Mouse (Mus musculus): ENCODE data around the gene Yy1. TPM values are rescaled to one million over a fixed set of nuclear protein-coding genes. Genes with fewer than 3 reads are reported as not detected.
A peak's percentile ranks its signal among the peaks of the same experiment; 100 is the strongest.

Gene Yy1
- polyA plus RNA-seq, 1 experiment: 16.0 TPM

DNA sequence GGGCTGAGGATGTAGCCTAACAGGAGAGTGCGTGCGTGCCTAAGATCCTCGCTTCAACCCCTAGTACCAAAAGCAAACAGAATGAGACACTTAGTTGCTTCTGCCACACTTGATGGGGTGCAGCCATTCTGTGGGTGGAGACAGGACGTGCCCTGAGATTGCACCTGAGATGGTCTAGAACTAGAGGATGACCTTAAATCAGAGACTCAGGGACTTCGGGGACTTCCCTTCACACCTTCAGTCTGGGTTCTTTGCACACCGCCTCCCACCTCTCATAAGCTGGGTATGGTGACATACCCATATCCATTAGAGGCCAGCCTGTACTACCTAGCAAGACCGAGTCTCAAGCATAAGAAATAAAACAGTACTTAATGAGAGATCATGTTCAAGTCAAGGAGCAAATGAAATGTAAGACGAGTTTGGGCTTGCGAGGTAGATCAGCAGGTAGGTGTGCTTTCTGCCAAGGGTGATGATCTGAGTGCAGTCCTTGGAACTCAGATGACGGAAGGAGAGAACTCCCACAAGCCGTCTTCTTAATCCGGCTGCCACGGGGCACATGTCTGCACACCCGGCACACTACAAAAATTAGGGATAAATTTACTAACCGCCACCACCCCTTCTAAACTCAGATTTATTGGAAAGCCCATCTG lies 31.6 kb downstream of the Yy1 start:
- Histone ChIP-seq H3K27me3 (replicated peaks) (no peaks in the 10 kb centered on the region), H3K4me1 (peaks cover 13% of the 10 kb centered on the region), H3K4me3 (replicated peaks) (no peak overlapping the region), H3K9me3 (peaks cover 19% of the 10 kb centered on the region), H3K36me3 (replicated peaks; ENCODE audit: low read length) (peaks cover 56% of the 10 kb centered on the region)
- no peak for TF ChIP-seq FLI1 (IDR thresholded peaks at IDR 0.05; ENCODE audit: low read length)
- no peak for TF ChIP-seq GATA1 (IDR thresholded peaks at IDR 0.05; ENCODE audit: borderline replicate concordance, low read length)

- Histone ChIP-seq H3K27me3 (replicated peaks) (no peaks in the 10 kb centered on the region), H3K4me1 (peaks cover 4% of the 10 kb centered on the region; the same call in 1 of the 2 replicates), H3K9me3 (peaks cover 19% of the 10 kb centered on the region), H3K4me3 (replicated peaks) (no peak overlapping the region), H3K36me3 (replicated peaks; ENCODE audit: low read length) (peaks cover 48% of the 10 kb centered on the region)
- no peak for TF ChIP-seq FLI1 (IDR thresholded peaks at IDR 0.05; ENCODE audit: low read length)
- no peak for TF ChIP-seq GATA1 (IDR thresholded peaks at IDR 0.05; ENCODE audit: borderline replicate concordance, low read length)
Measured at GRCm38 (mm10) chr12:108825561-108826224, 32.9 kb downstream of the Yy1 start.

GRCm38 (mm10) chr12:108826282-108826957 lies 33.6 kb downstream of the Yy1 start:
- Histone ChIP-seq H3K27me3 (replicated peaks) (no peaks in the 10 kb centered on the region), H3K4me3 (replicated peaks) (peak overlapping the region; percentile 42), H3K36me3 (replicated peaks; ENCODE audit: low read length) (peaks cover 46% of the 10 kb centered on the region), H3K4me1 (peaks cover 12% of the 10 kb centered on the region), H3K9me3 (peaks cover 19% of the 10 kb centered on the region)
- TF ChIP-seq GATA1 (IDR thresholded peaks at IDR 0.05; ENCODE audit: borderline replicate concordance, low read length) (no peak), FLI1 (IDR thresholded peaks at IDR 0.05; ENCODE audit: low read length) (no peak)

DNA sequence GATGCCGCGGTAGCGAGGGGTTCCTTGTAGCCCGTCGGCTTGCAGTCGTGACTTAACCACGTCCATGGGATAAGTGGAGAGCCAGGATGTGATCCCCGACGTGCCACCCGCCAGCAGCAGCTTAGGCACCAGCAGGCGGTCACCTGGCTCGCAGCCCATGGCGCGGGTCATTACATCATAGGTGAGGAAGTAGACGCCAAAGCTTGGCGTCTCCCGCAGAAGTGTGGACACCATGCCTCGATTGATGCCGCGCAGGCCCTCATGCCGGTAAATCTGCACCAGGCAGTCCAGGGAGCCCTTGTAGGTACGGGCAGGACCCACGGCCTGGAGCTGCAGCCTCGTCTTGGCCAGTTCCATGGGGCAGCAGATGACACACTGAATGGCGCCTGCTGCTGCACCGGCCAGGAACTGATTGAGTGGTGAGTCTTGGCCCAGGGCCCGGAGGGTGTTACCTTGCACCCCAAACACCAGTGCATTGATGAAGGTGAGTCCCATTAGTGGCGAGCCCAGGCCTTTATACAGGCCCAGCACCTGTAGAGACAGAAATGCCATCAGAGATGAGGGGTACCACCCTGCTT lies 34.3 kb downstream of the Yy1 start:
- peak overlapping the region; percentile 42 for H3K4me3 ChIP-seq (replicated peaks)
- H3K36me3 ChIP-seq (replicated peaks; ENCODE audit: low read length): peaks cover 46% of the 10 kb centered on the region
- TF ChIP-seq GATA1 (IDR thresholded peaks at IDR 0.05; ENCODE audit: borderline replicate concordance, low read length) (no peak), FLI1 (IDR thresholded peaks at IDR 0.05; ENCODE audit: low read length) (no peak)

DNA sequence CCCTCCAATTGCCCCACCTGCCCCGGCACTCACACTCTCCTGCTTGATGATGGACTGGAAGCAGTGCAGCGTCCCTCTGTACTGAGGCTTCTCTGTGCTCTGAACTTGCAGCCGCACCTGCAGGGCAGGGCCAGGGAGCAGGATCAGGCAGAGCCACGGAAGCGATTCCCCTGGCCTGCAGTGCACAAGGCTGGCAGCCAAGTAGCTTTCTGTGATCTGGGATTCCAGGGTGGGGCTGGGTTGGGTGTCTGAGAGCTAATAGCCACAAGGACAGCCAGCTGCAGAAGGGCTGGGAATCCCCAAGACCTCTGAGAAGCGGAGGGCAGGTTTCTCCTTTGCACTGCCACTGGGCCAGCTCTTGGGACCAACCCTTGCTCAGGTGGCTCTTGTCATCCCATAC lies 34.9 kb downstream of the Yy1 start:
- Histone ChIP-seq H3K27me3 (replicated peaks) (no peaks in the 10 kb centered on the region), H3K9me3 (peaks cover 19% of the 10 kb centered on the region), H3K36me3 (replicated peaks; ENCODE audit: low read length) (peaks cover 43% of the 10 kb centered on the region), H3K4me1 (peaks cover 24% of the 10 kb centered on the region), H3K4me3 (replicated peaks) (peak overlapping the region; percentile 6)
- TF ChIP-seq FLI1 (IDR thresholded peaks at IDR 0.05; ENCODE audit: low read length) (no peak), GATA1 (IDR thresholded peaks at IDR 0.05; ENCODE audit: borderline replicate concordance, low read length) (no peak)

More for the DNA sequence above, 34.3 kb downstream of the Yy1 start:
- H3K9me3 ChIP-seq: peaks cover 19% of the 10 kb centered on the region
- H3K27me3 ChIP-seq (replicated peaks): no peaks in the 10 kb centered on the region
- H3K4me1 ChIP-seq: peaks cover 18% of the 10 kb centered on the region

DNA sequence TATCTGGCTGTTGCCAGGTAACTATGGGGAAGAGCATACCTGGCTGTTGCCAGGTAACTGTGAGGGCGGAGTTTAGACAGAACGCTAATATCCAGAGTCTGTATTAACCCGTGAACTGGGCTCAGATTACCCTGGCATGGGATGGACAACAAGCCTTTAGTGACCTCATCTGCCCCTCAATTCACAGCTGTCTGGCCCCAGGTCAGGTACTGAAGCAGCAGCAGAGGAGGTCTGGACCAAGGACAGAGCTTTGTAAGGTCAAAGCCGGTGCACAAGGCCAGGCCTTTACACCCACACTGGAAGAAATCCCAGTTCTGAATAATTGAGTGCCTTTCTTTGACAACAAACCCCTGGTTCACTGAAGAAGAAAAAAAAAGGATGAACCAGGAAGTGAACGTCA lies 36.9 kb downstream of the Yy1 start:
- Histone ChIP-seq H3K9me3 (peaks cover 19% of the 10 kb centered on the region), H3K4me3 (replicated peaks) (no peak overlapping the region), H3K4me1 (peaks cover 43% of the 10 kb centered on the region), H3K27me3 (replicated peaks) (peaks cover 3% of the 10 kb centered on the region), H3K36me3 (replicated peaks; ENCODE audit: low read length) (peaks cover 43% of the 10 kb centered on the region)
- TF ChIP-seq FLI1 (IDR thresholded peaks at IDR 0.05; ENCODE audit: low read length) (no peak), GATA1 (IDR thresholded peaks at IDR 0.05; ENCODE audit: borderline replicate concordance, low read length) (no peak)

DNA sequence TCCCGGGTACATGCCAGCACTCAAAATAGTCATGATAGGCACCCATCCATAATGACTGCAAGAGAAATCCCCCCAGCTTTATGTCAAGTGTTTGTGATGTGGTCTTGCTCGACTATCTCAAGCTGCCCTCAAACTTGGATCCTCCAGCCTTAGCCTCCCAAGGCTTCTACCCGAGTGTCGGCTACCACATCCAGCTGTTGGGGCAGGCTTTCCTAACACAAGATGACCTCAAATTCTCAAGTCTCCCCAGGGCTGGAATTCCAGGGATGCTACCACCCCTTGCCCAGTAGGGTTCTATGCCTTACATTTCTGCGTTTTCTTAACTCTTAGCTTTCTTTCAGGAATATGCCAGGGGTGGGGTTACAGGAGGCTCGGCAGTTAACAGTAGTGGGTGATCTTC lies 37.6 kb downstream of the Yy1 start:
- H3K9me3 ChIP-seq: peaks cover 19% of the 10 kb centered on the region
- peaks cover 38% of the 10 kb centered on the region for H3K36me3 ChIP-seq (replicated peaks; ENCODE audit: low read length)
- peaks cover 47% of the 10 kb centered on the region for H3K4me1 ChIP-seq
- no peak overlapping the region for H3K4me3 ChIP-seq (replicated peaks)
- H3K27me3 ChIP-seq (replicated peaks): peaks cover 6% of the 10 kb centered on the region
- no peak for TF ChIP-seq FLI1 (IDR thresholded peaks at IDR 0.05; ENCODE audit: low read length)
- TF ChIP-seq GATA1 (IDR thresholded peaks at IDR 0.05; ENCODE audit: borderline replicate concordance, low read length): no peak

DNA sequence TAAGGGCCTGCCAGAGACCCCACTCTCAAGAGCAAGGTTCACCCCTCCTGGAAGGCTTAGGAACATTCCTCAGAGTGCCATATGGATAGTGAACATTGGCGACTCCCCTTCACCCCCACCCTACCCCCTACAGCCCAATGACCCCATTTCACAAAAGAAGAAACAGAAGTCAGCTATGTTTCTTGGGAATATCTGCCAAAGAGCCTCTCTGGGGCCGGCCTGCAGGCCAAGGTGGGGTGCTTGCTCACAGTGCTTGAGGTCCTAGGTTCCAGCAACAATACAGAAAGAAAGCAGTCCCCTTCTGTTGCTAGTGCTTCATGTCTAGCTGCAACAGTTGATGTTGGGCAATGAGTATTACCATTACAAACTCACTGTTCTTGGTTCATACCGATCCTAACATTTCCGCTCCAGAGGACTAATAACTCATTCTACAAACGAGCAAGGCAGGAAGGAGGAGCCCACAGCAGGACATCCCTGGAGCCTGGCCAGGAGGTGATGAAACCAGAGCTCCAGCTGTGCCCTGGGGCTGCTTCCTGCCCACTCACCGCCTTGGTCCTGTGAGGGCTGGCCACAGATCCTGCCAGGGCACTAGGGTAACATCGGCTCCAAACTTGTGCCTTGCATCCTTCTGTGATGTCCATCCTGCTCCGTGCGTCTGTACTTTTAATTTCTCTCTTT lies 39.3 kb downstream of the Yy1 start:
- Histone ChIP-seq H3K9me3 (peaks cover 12% of the 10 kb centered on the region), H3K27me3 (replicated peaks) (peaks cover 6% of the 10 kb centered on the region), H3K36me3 (replicated peaks; ENCODE audit: low read length) (peaks cover 25% of the 10 kb centered on the region), H3K4me3 (replicated peaks) (peak overlapping the region; percentile 71), H3K4me1 (peaks cover 61% of the 10 kb centered on the region)
- TF ChIP-seq FLI1 (IDR thresholded peaks at IDR 0.05; ENCODE audit: low read length): no peak
- no peak for TF ChIP-seq GATA1 (IDR thresholded peaks at IDR 0.05; ENCODE audit: borderline replicate concordance, low read length)

GRCm38 (mm10) chr12:108832851-108833250 lies 40.1 kb downstream of the Yy1 start:
- TF ChIP-seq GATA1 (IDR thresholded peaks at IDR 0.05; ENCODE audit: borderline replicate concordance, low read length): no peak
- no peak for TF ChIP-seq FLI1 (IDR thresholded peaks at IDR 0.05; ENCODE audit: low read length)
- Histone ChIP-seq H3K9me3 (peaks cover 5% of the 10 kb centered on the region), H3K4me3 (replicated peaks) (peak overlapping the region; percentile 33), H3K4me1 (peaks cover 68% of the 10 kb centered on the region), H3K36me3 (replicated peaks; ENCODE audit: low read length) (peaks cover 19% of the 10 kb centered on the region), H3K27me3 (replicated peaks) (peaks cover 6% of the 10 kb centered on the region)

Data from megakaryocyte, embryonic 14.5 days (primary cell).